Mouse (Mus musculus) brain, embryonic 18.5 days (tissue): ENCODE data around the gene Armc6.

Experiments used
- DNase-seq: peaks from one replicate; pipeline ENCODE4 v3.0.0-alpha.2; 2012; ENCODE audit warnings: low read depth, low spot score

Gene Armc6

DNA sequence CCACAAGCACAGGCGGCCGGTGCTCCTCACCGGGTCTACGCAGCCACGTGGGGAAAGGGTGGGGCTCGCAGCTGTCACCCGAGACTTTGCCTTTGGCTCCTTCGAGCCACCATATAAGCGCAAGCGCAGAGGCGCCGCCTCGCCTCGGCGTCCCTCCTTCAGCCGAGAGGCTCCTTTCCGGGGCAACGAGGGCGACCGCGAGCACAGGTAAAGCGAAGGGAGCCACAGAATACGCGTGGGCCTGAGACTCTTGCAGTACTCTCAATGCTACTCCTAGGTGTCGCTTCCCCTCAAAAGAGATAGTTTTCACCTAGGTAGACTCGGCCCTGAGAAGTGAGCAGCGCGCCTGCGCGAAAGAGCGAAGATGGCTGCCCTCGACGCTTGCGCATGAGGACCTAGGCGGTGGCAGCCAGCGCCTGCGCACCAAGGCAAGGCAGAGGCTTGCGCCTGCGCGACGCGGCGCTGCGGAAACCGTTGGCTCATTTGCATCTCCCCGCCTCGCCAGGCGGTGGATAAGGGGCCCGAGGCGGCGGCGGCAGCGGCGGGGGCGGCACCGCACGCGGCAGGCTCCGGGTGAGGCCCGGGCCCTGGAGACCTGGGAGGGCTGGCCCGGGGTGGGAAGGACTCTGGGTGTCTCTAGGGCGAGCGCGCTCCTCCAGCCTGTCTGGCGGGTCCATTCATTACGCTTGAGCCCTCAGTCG is at the start of gene Armc6, which contains the start of gene Sugp2:
Gene Armc6 (minus strand): TSS at position 387 of the 701 bp plus-strand sequence.
Gene Sugp2 (plus strand): TSS at position 147 of the 701 bp plus-strand sequence.
- DNase-seq: peak; percentile 92

DNA sequence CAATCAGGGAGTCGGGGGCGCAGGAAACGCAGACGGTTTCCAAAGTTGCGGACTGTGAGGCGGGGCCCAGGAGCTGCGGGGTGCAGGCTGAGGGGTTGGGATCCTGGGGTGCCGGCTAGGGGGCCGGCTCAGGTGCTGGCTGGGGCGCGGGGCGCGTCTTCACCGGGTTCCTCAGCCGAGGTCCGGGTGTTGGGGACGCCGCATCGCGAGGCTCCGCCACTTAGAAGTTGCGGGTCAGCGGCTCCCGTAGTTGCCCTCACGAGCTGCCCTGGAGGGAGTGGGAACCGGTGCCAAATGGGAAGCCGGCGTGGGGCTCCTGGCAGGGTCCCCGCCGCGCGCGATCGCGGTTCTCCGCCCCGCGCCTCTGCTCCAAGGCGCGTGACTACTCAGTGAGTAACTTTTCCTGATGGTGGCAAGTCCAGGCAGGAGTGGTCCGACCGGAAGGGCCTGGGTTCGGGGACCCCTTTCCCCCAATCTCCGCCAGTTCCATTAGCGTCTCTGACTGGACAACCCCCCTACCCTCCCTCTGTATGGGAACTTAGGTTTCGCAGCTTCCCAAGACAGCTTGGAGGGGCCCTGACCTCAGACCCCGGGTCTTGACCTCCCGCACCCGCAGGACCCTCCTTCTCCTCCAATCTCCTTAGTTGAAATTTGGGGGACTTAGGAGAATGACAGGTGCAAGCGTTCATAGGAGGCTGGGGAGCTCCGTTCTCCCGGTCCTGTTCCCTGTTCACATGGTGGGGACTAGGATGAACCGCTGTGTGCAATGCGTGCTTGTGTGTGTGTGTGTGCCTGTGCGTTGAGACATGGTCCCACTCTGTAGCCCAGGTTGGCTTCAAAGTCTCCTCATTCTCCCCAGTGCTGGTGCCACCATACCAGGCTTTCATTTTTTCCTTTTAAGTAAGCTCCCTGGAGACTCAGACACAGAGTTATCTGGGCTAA is 49.1 kb upstream of the Armc6 start:
- no peak for DNase-seq

DNA sequence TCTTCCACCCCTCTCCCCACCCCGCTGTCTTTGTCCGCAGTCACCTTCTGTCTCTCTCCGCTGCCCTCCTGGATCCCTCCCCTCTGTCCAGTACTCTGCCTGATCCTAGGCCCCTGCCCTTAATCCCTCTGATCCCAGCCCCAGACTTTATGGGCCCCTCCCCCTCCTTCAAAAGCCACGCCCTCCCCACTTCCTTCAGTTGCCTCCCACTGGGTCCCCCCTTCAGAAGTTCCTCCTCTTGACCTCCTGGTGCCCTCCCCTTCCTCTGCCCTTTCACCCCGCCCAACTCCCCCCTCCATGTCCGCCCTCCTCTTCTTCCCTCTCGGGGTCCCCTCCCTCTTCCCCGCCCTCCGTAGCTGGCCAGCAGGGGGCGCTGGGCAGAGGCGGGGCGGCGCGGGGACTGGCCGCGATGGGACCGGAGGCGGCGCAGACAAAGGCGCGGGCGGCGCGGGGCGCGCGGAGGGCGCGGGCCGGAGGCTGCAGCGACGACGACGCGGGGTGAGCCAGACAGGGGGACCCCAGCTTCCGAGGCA is 48.4 kb upstream of the Armc6 start, which contains the start of gene Homer3:
Gene Homer3 (plus strand): TSS at position 225 of the 533 bp plus-strand sequence.
- DNase-seq: peak; percentile 39

DNA sequence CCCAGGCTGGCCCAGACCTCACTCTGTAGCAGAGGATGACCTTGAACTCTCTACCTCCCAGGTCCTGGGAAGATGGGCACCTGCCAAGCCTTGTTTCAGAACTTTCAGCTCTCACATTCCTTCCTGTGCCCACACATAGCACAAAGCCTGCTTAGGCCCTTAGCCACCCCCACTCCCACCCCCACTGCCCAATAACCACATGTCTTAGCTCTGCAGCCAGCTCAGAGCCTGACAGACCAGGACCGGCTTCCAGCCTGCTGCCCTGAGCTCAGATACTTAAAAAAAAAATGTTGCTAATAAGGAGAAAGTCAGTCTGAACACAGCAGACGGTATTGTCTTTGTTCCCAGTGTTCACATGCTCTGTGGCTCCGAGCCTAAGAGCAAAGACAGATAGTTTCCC is 46.7 kb upstream of the Armc6 start:
- no peak for DNase-seq

DNA sequence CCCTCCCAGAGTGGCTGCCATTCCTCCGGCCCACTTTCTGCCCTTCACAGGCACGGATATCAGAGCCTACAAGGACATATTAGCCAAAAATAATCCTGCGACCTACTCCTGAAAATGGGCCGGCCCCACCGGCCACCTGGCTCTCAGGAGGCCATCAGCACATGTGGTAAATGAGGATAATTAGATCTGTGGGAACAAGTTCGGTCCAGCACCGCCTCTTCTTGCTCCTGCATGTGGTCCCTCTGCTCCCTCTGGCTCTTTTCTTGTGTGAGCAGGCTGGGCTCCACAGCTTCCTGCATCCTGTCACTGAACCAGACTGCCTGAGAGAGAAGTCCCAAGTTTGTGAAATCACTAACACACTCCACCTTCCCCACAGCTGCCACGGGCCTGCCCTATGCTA is 45.0 kb upstream of the Armc6 start:
- no peak for DNase-seq

DNA sequence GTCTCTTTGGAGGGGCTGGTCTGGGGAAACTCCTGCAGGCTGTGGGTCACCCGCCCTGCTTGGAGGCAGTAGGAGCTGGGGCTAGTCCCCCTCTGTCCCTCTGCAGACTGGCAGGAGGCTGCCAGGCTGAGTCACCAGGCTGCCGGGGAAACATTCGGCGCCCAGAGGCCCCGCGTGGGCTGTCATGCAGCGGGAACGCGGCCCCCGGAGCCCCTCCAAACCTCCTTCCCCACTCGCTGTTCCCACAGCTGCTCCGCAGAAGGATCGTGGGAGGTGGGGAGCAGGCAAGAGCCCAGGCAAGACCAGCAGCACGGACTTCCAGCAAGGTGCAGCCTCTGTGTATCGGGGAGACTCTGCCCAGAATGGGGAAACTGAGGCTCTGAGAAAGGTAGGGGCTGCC is 43.9 kb upstream of the Armc6 start:
- DNase-seq: no peak

DNA sequence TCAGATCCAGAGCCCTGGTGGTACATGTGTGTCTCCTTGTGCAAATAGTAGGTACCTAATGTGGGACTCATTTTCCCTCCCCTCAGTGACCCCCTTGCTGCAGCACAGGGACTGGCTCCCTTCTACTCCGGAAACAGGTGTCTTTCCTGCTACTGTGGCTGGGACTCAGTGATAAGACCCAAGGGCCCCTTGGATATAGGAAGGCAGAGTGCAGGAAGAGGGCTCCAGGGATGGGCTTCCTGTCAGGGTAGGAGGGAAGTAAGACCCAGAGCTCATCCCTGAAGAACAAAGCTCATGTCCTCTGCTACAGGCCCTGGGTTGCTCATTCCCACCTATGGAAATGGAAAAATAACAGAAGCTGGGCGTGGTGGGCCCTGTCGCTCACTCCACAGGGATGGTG is 42.2 kb upstream of the Armc6 start:
- DNase-seq: no peak

DNA sequence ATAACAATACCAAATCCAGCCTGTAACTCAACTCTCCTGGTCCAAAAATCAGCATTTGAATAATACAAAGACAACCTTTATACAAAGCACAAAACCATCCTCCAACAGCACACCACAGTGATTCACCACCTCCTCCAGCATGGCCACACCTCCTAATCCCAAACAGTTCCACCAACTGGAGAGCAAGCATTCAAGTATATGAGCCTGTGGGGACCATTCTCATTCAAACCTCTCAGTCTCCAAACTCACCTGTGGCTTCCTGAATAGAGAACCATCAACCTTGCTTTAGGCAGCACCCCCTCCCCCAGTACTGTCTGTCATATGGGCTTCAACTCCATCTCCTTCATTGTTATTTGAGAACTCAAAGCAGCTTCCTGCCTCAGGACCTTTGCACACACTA is 40.1 kb upstream of the Armc6 start:
- no peak for DNase-seq

DNA sequence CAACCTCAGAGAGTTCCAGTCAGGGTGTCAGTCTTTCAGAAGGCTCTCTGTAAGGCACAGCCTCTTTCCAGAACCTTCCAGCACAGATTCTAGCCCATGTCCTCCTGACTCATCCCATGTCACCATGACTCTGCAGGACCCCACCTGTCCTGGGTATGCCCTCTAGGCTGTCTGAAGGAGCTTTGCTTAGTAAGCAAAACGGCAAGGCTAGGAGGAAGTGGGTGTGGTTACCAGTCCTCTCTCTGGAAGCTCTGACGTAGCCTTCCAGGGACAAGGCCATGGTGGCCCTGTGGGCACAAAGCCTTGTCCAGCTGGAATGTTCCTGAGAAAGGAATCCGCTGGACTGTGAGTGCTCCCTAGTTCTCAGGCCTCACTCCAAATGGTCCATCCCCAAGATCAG is 38.7 kb upstream of the Armc6 start:
- DNase-seq: no peak

DNA sequence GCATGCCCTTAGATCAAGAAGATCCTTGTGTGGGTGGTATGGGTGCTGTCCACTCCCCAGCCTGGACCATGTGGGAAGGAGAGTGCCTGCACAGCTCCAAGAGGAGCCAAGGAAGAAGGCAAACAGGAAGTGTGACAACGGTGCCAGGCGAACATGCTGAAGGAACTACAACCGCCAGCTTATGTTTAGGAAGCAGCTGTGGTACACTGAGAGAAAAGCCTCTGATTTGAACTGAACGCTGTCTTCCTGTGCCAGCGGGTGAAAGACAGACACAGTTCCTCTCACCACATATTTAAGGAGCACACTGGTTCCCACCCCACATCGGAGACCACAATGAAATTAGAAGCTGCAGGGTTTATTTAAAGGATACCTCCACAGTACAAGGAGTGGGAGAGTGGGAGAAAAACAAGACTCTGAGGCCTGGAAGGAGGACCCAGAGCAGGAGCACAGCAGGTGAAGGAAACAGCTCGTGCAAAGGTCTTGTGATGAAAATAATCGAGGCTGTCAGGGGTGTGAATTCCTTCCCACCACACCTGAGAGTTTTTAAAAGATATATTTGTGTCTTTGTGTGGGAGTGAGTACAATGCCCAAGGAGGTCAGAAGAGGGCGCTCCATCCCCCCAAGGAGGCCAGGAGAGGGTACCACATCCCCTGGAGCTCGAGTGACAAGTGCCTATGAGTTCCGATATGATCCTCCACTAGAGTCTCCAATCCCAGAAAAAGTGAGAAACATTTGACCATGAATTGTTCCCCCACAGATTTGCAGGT is 34.7 kb upstream of the Armc6 start:
- DNase-seq: no peak

DNA sequence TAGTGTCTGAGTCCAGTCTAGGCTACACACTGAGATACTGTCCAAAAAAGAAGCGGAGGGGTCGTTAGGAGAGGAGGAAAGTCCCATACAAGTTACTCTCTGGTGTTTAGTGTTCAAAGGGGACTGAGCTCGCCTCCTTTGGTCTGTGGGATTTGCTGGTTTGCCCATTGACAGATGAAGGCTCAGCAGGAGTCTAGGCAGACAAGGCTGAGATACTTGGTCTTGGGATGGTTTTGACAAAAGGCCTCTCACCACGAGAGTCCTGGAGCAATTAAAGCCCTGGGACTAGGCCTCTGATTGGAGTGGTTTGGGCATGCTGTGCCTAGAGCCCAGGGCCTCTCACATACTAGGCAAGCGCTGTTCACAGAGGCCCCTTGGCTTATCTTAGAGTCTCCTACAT is 34.0 kb upstream of the Armc6 start:
- DNase-seq: no peak

DNA sequence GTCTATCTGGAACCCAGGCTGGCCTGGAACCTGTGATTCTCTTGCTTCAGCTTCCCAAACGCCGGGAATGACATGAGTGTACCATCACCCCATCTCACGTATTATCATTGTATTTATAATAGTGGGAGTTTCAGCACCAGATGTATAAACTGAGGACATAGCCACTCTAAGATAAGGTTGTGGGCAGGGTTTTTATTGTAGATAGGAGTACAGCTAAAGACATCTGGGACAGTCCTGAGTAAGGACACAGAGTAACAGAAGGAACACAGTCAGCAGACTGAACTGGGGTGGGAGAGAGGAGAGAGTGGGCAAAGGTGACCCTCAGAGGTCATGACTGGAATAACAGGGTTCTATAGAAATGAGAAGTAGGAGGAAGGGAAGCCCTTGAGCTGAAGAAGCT is 33.4 kb upstream of the Armc6 start:
- no peak for DNase-seq

DNA sequence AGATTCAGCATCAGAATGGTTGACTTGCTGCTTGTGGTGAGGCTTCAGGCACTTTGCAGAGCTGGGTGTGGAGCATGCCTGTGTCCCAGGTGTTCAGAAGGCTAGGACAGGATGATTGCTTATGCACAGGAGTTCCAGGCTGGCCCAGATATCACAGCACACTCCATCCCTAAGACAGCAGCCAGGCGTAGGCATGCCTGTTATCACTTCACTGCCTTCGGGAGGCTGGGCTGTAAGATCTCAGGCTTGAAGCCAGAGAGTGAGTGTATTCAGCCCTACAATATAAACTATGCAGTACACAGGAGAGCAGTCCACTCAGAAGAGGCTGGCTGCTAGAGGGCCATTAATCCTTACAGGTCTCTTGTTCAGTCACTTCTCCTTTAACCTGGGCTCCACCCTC is 24.8 kb upstream of the Armc6 start:
- DNase-seq: no peak

DNA sequence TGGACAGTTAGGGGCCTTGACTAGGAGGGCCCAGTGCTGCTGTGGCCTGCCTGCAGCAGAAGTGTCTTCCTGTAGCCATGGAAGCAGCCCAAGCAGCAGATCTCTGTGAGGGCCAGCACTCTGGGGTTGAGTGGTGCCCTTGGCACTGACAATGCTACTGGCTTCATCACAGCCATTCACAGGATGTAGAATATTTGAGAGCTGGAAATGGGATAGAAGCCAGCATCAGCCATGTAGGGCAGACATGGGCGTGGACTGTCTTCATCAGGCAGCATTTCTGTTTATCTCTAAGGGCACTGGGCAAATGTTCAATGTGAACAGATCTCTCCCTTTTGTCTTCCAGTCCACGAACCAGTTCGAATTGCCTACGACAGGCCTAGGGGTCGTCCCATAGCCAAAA is 24.3 kb upstream of the Armc6 start:
- no peak for DNase-seq

DNA sequence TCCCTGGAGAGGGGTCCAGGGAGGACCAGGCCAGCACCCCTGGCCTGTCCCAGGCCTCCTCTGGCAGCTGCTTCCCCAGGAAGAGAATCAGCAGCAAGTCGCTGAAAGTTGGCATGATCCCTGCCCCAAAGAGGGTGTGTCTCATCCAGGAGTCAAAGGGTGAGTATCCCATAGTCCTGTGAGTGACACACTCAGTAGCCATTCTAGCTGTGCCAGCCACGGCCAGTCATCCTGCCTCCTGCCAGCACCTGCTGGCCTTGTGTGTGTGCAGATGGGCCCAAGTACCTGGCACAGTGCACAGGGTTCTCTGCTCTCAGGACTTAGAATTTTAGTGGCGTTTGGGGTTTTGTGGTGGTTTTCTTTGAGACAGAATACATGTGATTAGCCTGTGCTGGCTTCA is 23.2 kb upstream of the Armc6 start:
- DNase-seq: no peak

DNA sequence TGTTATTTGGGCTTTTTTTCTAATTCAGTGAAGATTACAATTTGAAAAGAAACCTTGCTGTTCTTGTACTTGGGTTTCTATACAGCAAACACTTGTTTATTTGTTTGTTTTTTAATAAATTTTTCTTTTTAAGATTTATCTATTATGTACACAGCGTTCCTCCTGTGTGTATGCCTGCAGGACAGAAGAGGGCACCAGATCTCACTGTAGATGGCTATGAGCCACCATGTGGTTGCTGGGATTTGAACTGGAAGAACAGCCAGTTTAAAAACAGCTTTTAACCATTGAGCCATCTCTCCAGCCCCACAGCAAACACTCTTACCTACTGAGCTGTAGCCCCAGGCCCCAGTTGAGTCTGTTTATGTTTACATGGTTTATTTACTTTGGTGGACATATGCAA is 20.4 kb upstream of the Armc6 start:
- DNase-seq: no peak

DNA sequence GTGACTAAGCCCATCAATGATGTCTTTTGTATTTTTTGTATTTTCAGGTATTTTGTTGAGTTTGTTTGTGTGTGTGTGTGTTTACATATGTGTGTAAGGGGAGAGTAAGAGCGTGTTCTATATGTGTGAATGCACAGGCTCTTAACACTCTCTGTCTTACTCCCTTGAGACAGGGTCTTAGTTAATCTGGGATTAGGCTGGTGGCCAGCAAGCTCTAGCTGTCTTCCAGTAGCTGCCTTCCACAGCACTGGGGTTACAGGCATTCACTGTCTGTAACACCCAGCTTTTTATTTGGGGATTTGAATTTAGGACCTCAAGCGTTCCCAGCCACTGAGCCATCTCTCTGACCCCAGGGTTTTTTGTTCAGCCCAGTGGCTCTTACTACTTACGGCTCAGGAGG is 13.6 kb upstream of the Armc6 start:
- DNase-seq: no peak

DNA sequence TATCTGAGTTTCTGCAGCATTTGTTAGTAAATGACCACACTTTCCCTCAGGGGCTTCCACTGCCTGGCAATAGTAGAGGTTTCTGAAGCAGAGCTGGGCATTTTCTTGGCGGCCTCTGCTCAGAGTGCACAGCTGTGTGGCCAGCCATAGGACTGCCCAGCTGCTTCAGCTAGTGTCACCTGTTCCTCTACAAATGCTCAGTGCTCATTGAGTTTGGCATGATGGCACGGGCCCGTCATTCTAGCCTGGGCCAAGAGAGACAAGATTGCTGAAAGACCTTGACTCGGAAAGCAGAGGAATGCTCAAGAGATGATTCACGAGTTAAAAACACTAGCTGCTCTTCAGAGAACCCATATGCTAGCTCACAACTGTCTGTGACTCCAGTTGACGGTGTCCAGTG is 12.4 kb upstream of the Armc6 start:
- no peak for DNase-seq

DNA sequence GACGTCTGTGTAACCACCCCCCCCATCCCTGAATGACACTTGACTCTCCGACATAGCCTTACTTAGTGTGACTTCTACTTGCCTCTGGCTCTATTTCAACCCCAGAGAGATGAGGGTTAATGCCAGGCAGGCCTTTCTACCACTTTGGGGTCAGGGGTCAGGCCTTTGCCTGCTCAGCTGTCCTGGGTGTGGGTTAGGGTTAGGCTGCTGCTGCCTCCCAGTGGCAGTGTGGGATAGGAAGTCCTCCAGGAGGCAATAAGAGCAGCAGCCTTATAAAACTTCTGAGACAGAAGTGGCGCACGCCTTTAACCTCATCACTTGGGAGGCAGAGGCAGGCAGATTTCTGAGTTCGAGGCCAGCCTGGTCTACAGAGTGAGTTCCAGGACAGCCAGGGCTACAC is 6.4 kb upstream of the Armc6 start:
- DNase-seq: no peak

DNA sequence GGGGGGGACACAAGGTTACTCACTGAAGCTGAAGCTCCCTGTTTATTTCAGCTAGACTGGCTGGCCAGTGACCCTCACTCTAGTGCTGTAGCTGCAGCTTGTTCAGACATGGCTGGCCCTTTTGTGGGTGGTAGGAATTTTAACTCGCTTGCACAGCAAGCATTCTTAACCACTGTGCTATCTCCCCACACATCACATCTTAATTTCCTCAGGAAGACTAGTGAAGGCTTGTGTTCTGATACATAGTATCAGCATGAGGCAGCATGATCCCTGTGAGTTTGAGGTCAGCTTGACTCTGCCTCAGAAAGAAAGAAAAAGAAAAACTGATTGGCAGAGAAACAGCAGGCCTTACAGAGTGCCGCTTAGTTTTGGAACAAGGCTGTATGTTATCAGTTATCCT is 3.6 kb upstream of the Armc6 start:
- DNase-seq: no peak

DNA sequence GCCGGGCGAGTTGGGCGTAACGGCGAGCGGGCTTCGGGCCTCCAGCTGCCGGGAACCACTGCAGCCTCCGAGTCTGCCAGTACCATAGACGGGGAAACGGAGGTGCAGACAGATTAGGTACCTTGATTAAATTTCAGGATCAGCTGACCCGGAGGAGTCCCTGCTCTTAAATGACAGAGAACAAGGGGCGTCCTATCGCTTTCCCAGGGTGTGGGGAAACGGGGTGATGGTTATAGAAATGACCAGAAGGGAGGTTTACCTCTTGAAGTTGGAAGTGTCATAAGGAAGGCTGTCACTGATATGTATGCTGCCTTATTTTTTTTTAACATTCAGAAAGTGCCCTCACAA is 489 bp upstream of the Armc6 start:
- DNase-seq: no peak

DNA sequence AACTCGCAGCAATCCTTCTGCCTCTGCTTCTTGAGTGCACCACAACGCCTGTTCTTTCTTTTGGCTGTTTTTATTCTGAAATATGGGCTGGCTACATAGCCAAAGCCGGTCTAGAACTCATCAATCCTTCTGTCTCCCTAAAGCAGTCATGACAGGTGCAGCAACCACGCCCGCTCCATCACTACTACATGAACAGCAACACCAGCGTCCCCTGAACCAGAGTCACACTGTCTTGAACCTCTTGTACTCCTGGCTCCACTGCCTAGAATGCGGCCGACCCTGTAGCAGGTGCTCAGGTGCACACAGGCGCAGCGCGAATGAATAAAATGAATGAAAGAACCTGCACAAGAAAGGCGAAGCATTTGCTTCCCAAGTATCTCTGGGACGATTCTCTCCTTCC is 660 bp downstream of the Armc6 start:
- no peak for DNase-seq
